Mouse (Mus musculus): ENCODE data around the gene Cavin2. TPM values are rescaled to one million over a fixed set of nuclear protein-coding genes. Genes with fewer than 3 reads are reported as not detected.

Gene Cavin2
- polyA plus RNA-seq, 1 experiment from 2014 or later, result 8.3 TPM

GRCm38 (mm10) chr1:51290634-51291033, 1.7 kb downstream of the Cavin2 start:
- no peaks in the 10 kb centered on the region for H3K36me3 ChIP-seq (ENCODE audit: control insufficient read depth, insufficient read depth, low read length)
- no peak overlapping the region for H3K9ac ChIP-seq (ENCODE audit: low read length)
- no peaks in the 10 kb centered on the region for H3K9me3 ChIP-seq (ENCODE audit: control insufficient read depth, low read length)
- no peak for ATAC-seq (ENCODE audit: insufficient read depth, low FRiP score, low TSS enrichment)
- H3K27ac ChIP-seq (ENCODE audit: low read depth, low read length), result no peak overlapping the region
- DNase-seq (ENCODE audit: low spot score), result no peak
- 77% methylated on average over 4 of the region's 4 CpGs for WGBS
- no peak overlapping the region for H3K4me3 ChIP-seq (ENCODE audit: low read depth, low read length)
- no peaks in the 10 kb centered on the region for H3K4me1 ChIP-seq (ENCODE audit: control insufficient read depth, insufficient read depth, low read length)
- H3K27me3 ChIP-seq (ENCODE audit: control insufficient read depth, insufficient read depth, low read length), result no peaks in the 10 kb centered on the region
- no peak overlapping the region for H3K4me2 ChIP-seq (ENCODE audit: low read depth)

GRCm38 (mm10) chr1:51292348-51292747, 3.4 kb downstream of the Cavin2 start:
- Histone ChIP-seq H3K4me3 (ENCODE audit: low read depth, low read length) (no peak overlapping the region), H3K9ac (ENCODE audit: low read length) (no peak overlapping the region), H3K27me3 (ENCODE audit: control insufficient read depth, insufficient read depth, low read length) (no peaks in the 10 kb centered on the region), H3K27ac (ENCODE audit: low read depth, low read length) (no peak overlapping the region), H3K4me2 (ENCODE audit: low read depth) (no peak overlapping the region), H3K4me1 (ENCODE audit: control insufficient read depth, insufficient read depth, low read length) (no peaks in the 10 kb centered on the region), H3K9me3 (ENCODE audit: control insufficient read depth, low read length) (no peaks in the 10 kb centered on the region), H3K36me3 (ENCODE audit: control insufficient read depth, insufficient read depth, low read length) (no peaks in the 10 kb centered on the region)
- no peak for ATAC-seq (ENCODE audit: insufficient read depth, low FRiP score, low TSS enrichment)
- no peak for DNase-seq (ENCODE audit: low spot score)
- 91% methylated on average over 4 of the region's 4 CpGs for WGBS

- WGBS, result 77% methylated on average over 11 of the region's 11 CpGs
- H3K4me3 ChIP-seq (ENCODE audit: low read depth, low read length), result no peak overlapping the region
- no peak overlapping the region for H3K9ac ChIP-seq (ENCODE audit: low read length)
- H3K27me3 ChIP-seq (ENCODE audit: control insufficient read depth, insufficient read depth, low read length), result no peaks in the 10 kb centered on the region
- ATAC-seq (ENCODE audit: insufficient read depth, low FRiP score, low TSS enrichment), result no peak
- DNase-seq (ENCODE audit: low spot score), result no peak
- no peak overlapping the region for H3K27ac ChIP-seq (ENCODE audit: low read depth, low read length)
- H3K4me2 ChIP-seq (ENCODE audit: low read depth), result no peak overlapping the region
- no peaks in the 10 kb centered on the region for H3K36me3 ChIP-seq (ENCODE audit: control insufficient read depth, insufficient read depth, low read length)
- no peaks in the 10 kb centered on the region for H3K4me1 ChIP-seq (ENCODE audit: control insufficient read depth, insufficient read depth, low read length)
- no peaks in the 10 kb centered on the region for H3K9me3 ChIP-seq (ENCODE audit: control insufficient read depth, low read length)
These were observed 11.5 kb downstream of the Cavin2 start for GRCm38 (mm10) chr1:51300295-51300930.

GRCm38 (mm10) chr1:51307056-51307455, 18.1 kb downstream of the Cavin2 start:
- H3K27me3 ChIP-seq (ENCODE audit: control insufficient read depth, insufficient read depth, low read length), result no peaks in the 10 kb centered on the region
- no peaks in the 10 kb centered on the region for H3K36me3 ChIP-seq (ENCODE audit: control insufficient read depth, insufficient read depth, low read length)
- H3K4me1 ChIP-seq (ENCODE audit: control insufficient read depth, insufficient read depth, low read length), result no peaks in the 10 kb centered on the region
- H3K9me3 ChIP-seq (ENCODE audit: control insufficient read depth, low read length), result no peaks in the 10 kb centered on the region
- no peak overlapping the region for H3K9ac ChIP-seq (ENCODE audit: low read length)
- no peak for ATAC-seq (ENCODE audit: insufficient read depth, low FRiP score, low TSS enrichment)
- no peak overlapping the region for H3K27ac ChIP-seq (ENCODE audit: low read depth, low read length)
- H3K4me2 ChIP-seq (ENCODE audit: low read depth), result no peak overlapping the region
- no peak overlapping the region for H3K4me3 ChIP-seq (ENCODE audit: low read depth, low read length)
- no peak for DNase-seq (ENCODE audit: low spot score)
- WGBS, result 83% methylated on average over 3 of the region's 3 CpGs

GRCm38 (mm10) chr1:51315476-51315875, 26.6 kb downstream of the Cavin2 start:
- no peaks in the 10 kb centered on the region for H3K9me3 ChIP-seq (ENCODE audit: control insufficient read depth, low read length)
- H3K4me1 ChIP-seq (ENCODE audit: control insufficient read depth, insufficient read depth, low read length), result no peaks in the 10 kb centered on the region
- no peaks in the 10 kb centered on the region for H3K27me3 ChIP-seq (ENCODE audit: control insufficient read depth, insufficient read depth, low read length)
- ATAC-seq (ENCODE audit: insufficient read depth, low FRiP score, low TSS enrichment), result no peak
- no peak overlapping the region for H3K27ac ChIP-seq (ENCODE audit: low read depth, low read length)
- no peak overlapping the region for H3K9ac ChIP-seq (ENCODE audit: low read length)
- no peak overlapping the region for H3K4me2 ChIP-seq (ENCODE audit: low read depth)
- H3K4me3 ChIP-seq (ENCODE audit: low read depth, low read length), result no peak overlapping the region
- DNase-seq (ENCODE audit: low spot score), result no peak
- no peaks in the 10 kb centered on the region for H3K36me3 ChIP-seq (ENCODE audit: control insufficient read depth, insufficient read depth, low read length)
- 60% methylated on average over 2 of the region's 2 CpGs for WGBS

- no peaks in the 10 kb centered on the region for H3K9me3 ChIP-seq (ENCODE audit: control insufficient read depth, low read length)
- no peak overlapping the region for H3K4me2 ChIP-seq (ENCODE audit: low read depth)
- H3K27ac ChIP-seq (ENCODE audit: low read depth, low read length), result no peak overlapping the region
- no peaks in the 10 kb centered on the region for H3K36me3 ChIP-seq (ENCODE audit: control insufficient read depth, insufficient read depth, low read length)
- no peak overlapping the region for H3K9ac ChIP-seq (ENCODE audit: low read length)
- DNase-seq (ENCODE audit: low spot score) (no peak), ATAC-seq (ENCODE audit: insufficient read depth, low FRiP score, low TSS enrichment) (no peak)
- H3K4me1 ChIP-seq (ENCODE audit: control insufficient read depth, insufficient read depth, low read length), result no peaks in the 10 kb centered on the region
- H3K27me3 ChIP-seq (ENCODE audit: control insufficient read depth, insufficient read depth, low read length), result no peaks in the 10 kb centered on the region
- 85% methylated on average over 6 of the region's 6 CpGs for WGBS
- H3K4me3 ChIP-seq (ENCODE audit: low read depth, low read length), result no peak overlapping the region
These were observed 34.6 kb downstream of the Cavin2 start for GRCm38 (mm10) chr1:51323506-51323905.

GRCm38 (mm10) chr1:51328541-51328940, 39.6 kb downstream of the Cavin2 start:
- Histone ChIP-seq H3K9ac (ENCODE audit: low read length) (no peak overlapping the region), H3K4me1 (ENCODE audit: control insufficient read depth, insufficient read depth, low read length) (no peaks in the 10 kb centered on the region), H3K4me2 (ENCODE audit: low read depth) (no peak overlapping the region), H3K36me3 (ENCODE audit: control insufficient read depth, insufficient read depth, low read length) (no peaks in the 10 kb centered on the region), H3K9me3 (ENCODE audit: control insufficient read depth, low read length) (no peaks in the 10 kb centered on the region), H3K4me3 (ENCODE audit: low read depth, low read length) (no peak overlapping the region), H3K27ac (ENCODE audit: low read depth, low read length) (no peak overlapping the region), H3K27me3 (ENCODE audit: control insufficient read depth, insufficient read depth, low read length) (no peaks in the 10 kb centered on the region)
- no peak for ATAC-seq (ENCODE audit: insufficient read depth, low FRiP score, low TSS enrichment)
- 89% methylated on average over 1 of the region's 1 CpGs for WGBS
- DNase-seq (ENCODE audit: low spot score), result no peak

GRCm38 (mm10) chr1:51332986-51333385, 44.1 kb downstream of the Cavin2 start:
- DNase-seq (ENCODE audit: low spot score) (peak; percentile 17), ATAC-seq (ENCODE audit: insufficient read depth, low FRiP score, low TSS enrichment) (no peak)
- WGBS, result 32% methylated on average over 6 of the region's 6 CpGs
- peaks cover 3% of the 10 kb centered on the region; the same call in 1 of the 2 replicates for H3K4me1 ChIP-seq (ENCODE audit: control insufficient read depth, insufficient read depth, low read length)
- no peaks in the 10 kb centered on the region for H3K36me3 ChIP-seq (ENCODE audit: control insufficient read depth, insufficient read depth, low read length)
- no peak overlapping the region for H3K4me3 ChIP-seq (ENCODE audit: low read depth, low read length)
- H3K27ac ChIP-seq (ENCODE audit: low read depth, low read length), result no peak overlapping the region
- H3K9ac ChIP-seq (ENCODE audit: low read length), result no peak overlapping the region
- no peaks in the 10 kb centered on the region for H3K27me3 ChIP-seq (ENCODE audit: control insufficient read depth, insufficient read depth, low read length)
- H3K4me2 ChIP-seq (ENCODE audit: low read depth), result 0 out of 2 replicates have a peak overlapping the region, but pooled peaks have one; percentile 33
- H3K9me3 ChIP-seq (ENCODE audit: control insufficient read depth, low read length), result no peaks in the 10 kb centered on the region

GRCm38 (mm10) chr1:51333557-51334285, 44.8 kb downstream of the Cavin2 start:
- peak overlapping the region; percentile 18; the same call in 1 of the 2 replicates for H3K4me3 ChIP-seq (ENCODE audit: low read depth, low read length)
- peak overlapping the region; percentile 33 for H3K4me2 ChIP-seq (ENCODE audit: low read depth)
- no peaks in the 10 kb centered on the region for H3K36me3 ChIP-seq (ENCODE audit: control insufficient read depth, insufficient read depth, low read length)
- WGBS, result 26% methylated on average over 18 of the region's 18 CpGs
- H3K27me3 ChIP-seq (ENCODE audit: control insufficient read depth, insufficient read depth, low read length), result no peaks in the 10 kb centered on the region
- no peak overlapping the region for H3K27ac ChIP-seq (ENCODE audit: low read depth, low read length)
- ATAC-seq (ENCODE audit: insufficient read depth, low FRiP score, low TSS enrichment) (peak; percentile 89), DNase-seq (ENCODE audit: low spot score) (peak; percentile 85)
- H3K9ac ChIP-seq (ENCODE audit: low read length), result peak overlapping the region; percentile 36; the same call in 1 of the 2 replicates
- H3K9me3 ChIP-seq (ENCODE audit: control insufficient read depth, low read length), result no peaks in the 10 kb centered on the region
- peaks cover 3% of the 10 kb centered on the region; the same call in 1 of the 2 replicates for H3K4me1 ChIP-seq (ENCODE audit: control insufficient read depth, insufficient read depth, low read length)
